Mouse (Mus musculus) ES-E14 (cell line): ENCODE measurements around the gene Rnf216.

ENCODE experiments used
- CHD2 ChIP-seq: IDR thresholded peaks from 2 replicates; pipeline ENCODE4 v1.6.1; 2014; ENCODE audit warnings: mild to moderate bottlenecking, low read depth, low read length, inconsistent platforms
- HCFC1 ChIP-seq: IDR thresholded peaks from 2 replicates; pipeline ENCODE4 v1.6.1; 2012; ENCODE audit warnings: low read length, inconsistent platforms, borderline replicate concordance; ENCODE audit not compliant: insufficient read depth

GRCm38 (mm10) chr5:143149536-143149935, 36.7 kb upstream of the Rnf216 start:
- TF ChIP-seq HCFC1 (no peak), CHD2 (no peak)
